Mouse (Mus musculus) lung, adult 2 months (tissue): ENCODE results near the gene Prss56. TPM values are rescaled to one million over a fixed set of nuclear protein-coding genes. Genes with fewer than 3 reads are reported as not detected.

ENCODE experiments used
- DNase-seq: peaks from one replicate; pipeline ENCODE4 v3.0.0; 2022
- H3K4me1 ChIP-seq: fragments of 200-500 bp; 2 replicates; pipeline ENCODE4 v1.6.1; 2011; ENCODE audit warnings: low read length; ENCODE audit not compliant: control insufficient read depth, insufficient read depth
- H3K4me3 ChIP-seq: fragments of 200-500 bp; replicated peaks from 2 replicates; pipeline ENCODE3; 2011; ENCODE audit warnings: low read depth, mild to moderate bottlenecking, control low read depth, low read length; ENCODE audit errors: extremely low read depth
- CTCF ChIP-seq: fragments of 200-500 bp; IDR thresholded peaks from 2 replicates; pipeline ENCODE4 v1.5.1; 2011; ENCODE audit warnings: mild to moderate bottlenecking, low read length, control low read depth; ENCODE audit not compliant: insufficient read depth
- POLR2A ChIP-seq: fragments of 200-500 bp; IDR thresholded peaks from 2 replicates; pipeline ENCODE4 v1.6.1; 2011; ENCODE audit warnings: low read depth, mild to moderate bottlenecking, control low read depth, low read length, borderline replicate concordance; ENCODE audit errors: extremely low read depth
- WGBS: fragments of 180-500 bp; shearing (Covaris S2); methylation state at CpG from one replicate; pipeline ENCODE4 v1.1.7; 2018; 5-methylcytosine and 5-hydroxymethylcytosine counted together
- polyA plus RNA-seq: library from polyadenylated mRNA; depleted of rRNA; stranded (reverse); fragments of >200 nt; gene quantifications from 2 replicates; pipeline ENCODE4 v1.2.3, GENCODE M21; 2012; rRNA removed

Gene Prss56
- polyA plus RNA-seq, 1 experiment = not detected

DNA sequence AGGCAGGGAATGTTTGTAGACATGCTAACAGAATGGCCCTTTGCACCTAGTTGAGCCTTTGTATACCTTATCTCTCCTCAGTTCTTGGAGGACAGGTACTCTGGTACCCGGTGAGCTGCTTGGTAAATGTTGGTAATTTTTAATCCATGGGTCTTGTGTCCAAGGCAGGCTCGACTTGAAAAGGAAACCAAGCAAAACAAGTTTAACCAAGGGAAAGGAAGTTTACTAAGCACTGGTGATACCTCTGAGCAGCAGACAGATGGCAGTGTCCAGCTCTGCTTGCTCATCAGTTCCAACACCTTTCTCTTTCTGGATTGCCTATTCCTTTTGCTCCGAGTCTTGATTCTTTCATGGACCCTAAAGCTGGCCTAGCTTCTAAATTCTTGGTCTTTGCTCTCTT is 34.8 kb downstream of the Prss56 start:
- 45% methylated on average over 3 of the region's 3 CpGs for WGBS
- no peak overlapping the region for H3K4me3 ChIP-seq

DNA sequence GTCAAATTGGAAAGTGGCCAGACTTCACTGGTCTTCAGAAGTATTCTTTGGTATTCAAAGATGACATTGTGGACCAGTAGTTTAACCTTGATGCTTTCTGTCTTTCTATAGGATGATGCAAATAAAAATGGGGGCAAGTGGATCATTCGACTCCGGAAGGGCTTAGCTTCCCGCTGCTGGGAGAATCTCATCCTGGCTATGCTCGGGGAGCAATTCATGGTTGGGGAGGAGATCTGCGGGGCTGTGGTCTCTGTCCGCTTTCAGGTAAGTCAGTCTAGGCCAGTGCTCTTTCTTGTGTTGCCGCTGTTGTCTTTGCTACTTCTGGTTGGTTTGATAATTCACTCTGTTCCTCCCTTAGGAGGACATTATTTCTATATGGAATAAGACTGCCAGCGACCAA is 42.6 kb downstream of the Prss56 start:
- H3K4me3 ChIP-seq = no peak overlapping the region
- TF ChIP-seq CTCF (no peak), POLR2A (no peak)
- H3K4me1 ChIP-seq = no peaks in the 10 kb centered on the region
- over 99% methylated on average over 8 of the region's 8 CpGs for WGBS
- no peak for DNase-seq

More for the DNA sequence above, 34.8 kb downstream of the Prss56 start:
- no peak for DNase-seq
- TF ChIP-seq CTCF = peak; percentile 54
- TF ChIP-seq POLR2A = no peak
- H3K4me1 ChIP-seq = peaks cover 10% of the 10 kb centered on the region; the same call in 1 of the 2 replicates

DNA sequence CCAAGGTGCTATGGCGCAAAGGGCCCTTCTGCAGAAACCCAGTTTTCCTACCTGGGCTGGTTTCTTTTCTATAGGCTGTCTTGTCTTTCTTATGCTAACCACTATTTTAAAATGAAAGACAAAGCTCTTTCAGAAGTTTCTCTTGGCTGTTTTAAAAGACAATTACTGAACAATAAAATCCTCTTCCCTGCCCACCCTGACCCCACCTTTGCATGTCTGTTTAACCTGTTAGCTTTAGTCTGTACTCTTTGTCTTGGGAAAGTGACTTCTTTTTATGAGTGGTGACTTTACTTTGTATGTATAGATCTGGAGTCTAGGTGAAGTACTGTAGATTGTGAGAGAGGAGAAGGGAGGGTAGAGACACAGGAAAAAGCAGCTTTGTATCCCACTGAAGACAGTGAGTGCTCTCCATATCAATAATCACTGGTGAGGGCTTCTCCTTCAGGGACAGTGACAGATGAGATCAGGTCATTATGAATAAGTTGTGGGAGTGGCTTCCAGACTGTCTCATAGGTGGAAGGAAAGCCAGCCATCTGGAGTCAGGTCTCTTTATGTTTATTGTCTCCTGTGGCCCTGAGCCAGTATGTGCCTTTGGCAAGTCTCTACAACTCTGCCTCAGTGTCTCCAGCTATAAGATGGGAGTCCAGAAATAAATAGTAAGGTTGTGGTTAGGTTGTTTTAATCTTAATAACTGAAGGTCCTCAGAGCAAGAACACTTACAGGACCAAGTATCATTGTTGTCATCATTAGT is 43.5 kb downstream of the Prss56 start:
- 100% methylated on average over 1 of the region's 1 CpGs for WGBS
- no peaks in the 10 kb centered on the region for H3K4me1 ChIP-seq
- no peak for TF ChIP-seq POLR2A
- TF ChIP-seq CTCF = no peak
- H3K4me3 ChIP-seq = no peak overlapping the region
- DNase-seq = no peak

DNA sequence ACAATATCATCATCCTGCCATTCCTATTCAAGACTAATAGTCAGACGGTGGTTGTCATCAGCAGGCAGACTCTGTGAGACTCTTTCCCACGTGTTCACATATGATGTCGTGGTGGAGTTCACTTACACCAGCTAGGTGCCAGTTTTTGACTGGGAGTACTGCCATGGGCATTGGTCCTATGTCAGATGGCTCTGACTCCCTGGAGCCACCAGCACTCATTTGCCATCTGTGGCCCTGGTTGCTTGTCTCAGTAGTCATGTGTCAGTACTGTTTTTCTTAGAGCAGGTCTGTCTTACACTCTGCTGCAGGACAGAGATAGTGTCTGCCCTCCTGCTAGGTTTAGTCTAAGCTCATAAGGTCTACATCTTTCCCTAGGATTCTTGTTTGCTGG is 44.0 kb downstream of the Prss56 start:
- DNase-seq = no peak
- H3K4me3 ChIP-seq = no peak overlapping the region
- WGBS = 94% methylated on average over 3 of the region's 3 CpGs
- no peaks in the 10 kb centered on the region for H3K4me1 ChIP-seq
- TF ChIP-seq CTCF (no peak), POLR2A (no peak)

DNA sequence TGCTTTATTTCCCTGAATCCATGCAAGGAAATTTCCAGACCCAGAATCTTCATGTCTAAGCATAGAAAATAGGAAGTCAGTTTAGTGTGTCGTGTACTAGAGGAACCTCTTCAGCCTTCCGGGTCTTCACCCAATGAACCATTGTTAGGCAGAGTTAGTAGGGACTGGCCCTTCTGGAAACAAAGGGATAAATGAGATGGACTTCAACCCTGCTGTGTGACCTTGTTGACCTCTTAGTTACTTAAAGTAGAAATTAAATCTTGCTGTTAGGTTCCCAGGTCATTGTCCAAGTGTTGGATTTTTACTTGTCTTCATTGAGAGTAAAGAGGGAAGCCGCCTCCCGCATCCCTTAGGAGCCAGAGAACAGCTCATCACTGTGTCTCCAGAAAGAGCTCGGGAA is 47.5 kb downstream of the Prss56 start:
- no peak overlapping the region for H3K4me3 ChIP-seq
- no peak for DNase-seq
- WGBS = 88% methylated on average over 5 of the region's 5 CpGs
- TF ChIP-seq POLR2A = no peak
- TF ChIP-seq CTCF = no peak
- no peaks in the 10 kb centered on the region for H3K4me1 ChIP-seq

DNA sequence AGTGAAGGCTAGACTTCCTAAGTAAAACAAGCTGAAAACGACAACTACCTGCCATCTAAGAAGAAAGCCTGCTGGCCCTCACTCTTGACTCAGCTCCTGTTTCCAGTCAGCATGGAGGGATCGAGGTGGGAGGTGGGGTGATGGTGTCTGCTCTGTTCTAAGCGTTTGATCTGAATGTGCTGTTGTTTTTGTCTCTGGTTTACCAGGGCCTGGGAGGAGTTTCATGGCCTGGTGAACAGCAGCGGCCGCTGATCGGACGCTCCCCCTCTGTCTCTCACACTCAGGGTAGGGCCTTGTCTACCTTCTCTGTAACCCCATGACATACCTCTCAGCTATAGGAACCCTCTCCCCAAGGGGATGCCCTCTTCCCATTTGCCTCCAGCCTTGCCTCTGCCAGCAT is 49.1 kb downstream of the Prss56 start:
- WGBS = 82% methylated on average over 7 of the region's 7 CpGs
- H3K4me1 ChIP-seq = no peaks in the 10 kb centered on the region
- no peak for DNase-seq
- TF ChIP-seq CTCF = no peak
- no peak for TF ChIP-seq POLR2A
- no peak overlapping the region for H3K4me3 ChIP-seq

Other genes with a start within 250 kb of the Prss56 start
- gene Alppl2, start 93.4 kb upstream of the Prss56 start, polyA plus RNA-seq = 0.07 TPM in 1 of 2 replicates, not detected in the other
- 0.42 TPM in 1 of 2 replicates, not detected in the other for gene Alpi, start 81.7 kb upstream of the Prss56 start, polyA plus RNA-seq
- gene Akp3, start 58.3 kb upstream of the Prss56 start, polyA plus RNA-seq = 0.06 TPM in 1 of 2 replicates, not detected in the other
- not detected in 2 replicates for gene Ecel1, start 26.8 kb upstream of the Prss56 start, polyA plus RNA-seq
- gene Chrnd, start 7.3 kb downstream of the Prss56 start, polyA plus RNA-seq = 0.56 TPM in 1 of 2 replicates, not detected in the other
- 0.24 TPM in 1 of 2 replicates, not detected in the other for gene Chrng, start 21.3 kb downstream of the Prss56 start, polyA plus RNA-seq
- 17.2 and 26.6 TPM in 2 replicates for gene Eif4e2, start 30.6 kb downstream of the Prss56 start, polyA plus RNA-seq
- gene Efhd1, start 81.0 kb downstream of the Prss56 start, polyA plus RNA-seq = 1.7 and 3.0 TPM in 2 replicates
- 20.2 and 30.4 TPM in 2 replicates for gene Gigyf2, start 143.7 kb downstream of the Prss56 start, polyA plus RNA-seq
- gene Kcnj13, start 211.4 kb downstream of the Prss56 start, polyA plus RNA-seq = 8.7 and 14.2 TPM in 2 replicates